Mouse (Mus musculus) lung, postnatal 10 days (tissue): ENCODE measurements at regions not wholly inside any gene's neighbourhood (a gene's known extent, or its start where the extent isn't known, plus 50 kb on each side); places are given as distances from the start of the nearest gene placed in this dataset.
A peak's percentile ranks its signal among the peaks of the same experiment; 100 is the strongest.

Source experiments
- DNase-seq: peaks from one replicate; pipeline ENCODE4 v3.0.0; 2021

DNA sequence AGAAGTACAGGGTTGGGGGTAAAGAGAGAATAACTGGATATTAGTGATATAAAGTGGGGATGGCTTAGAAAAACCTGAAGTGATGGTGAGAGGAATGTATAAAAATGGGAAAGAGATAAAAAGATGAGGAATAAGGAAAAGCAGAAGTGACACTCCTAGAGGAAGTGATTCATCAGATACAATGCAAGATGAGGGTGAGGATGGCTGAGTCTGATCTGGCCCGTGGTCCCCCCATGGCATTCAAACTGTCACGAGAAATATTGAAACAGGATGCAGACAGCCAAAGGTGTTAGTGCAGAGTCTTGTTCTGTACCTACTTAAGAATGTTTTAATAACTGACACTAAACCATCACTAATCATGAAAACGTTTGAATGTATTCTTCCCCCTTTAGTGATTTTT, 56.2 kb upstream of the Kitl start:
- DNase-seq, result no peak

DNA sequence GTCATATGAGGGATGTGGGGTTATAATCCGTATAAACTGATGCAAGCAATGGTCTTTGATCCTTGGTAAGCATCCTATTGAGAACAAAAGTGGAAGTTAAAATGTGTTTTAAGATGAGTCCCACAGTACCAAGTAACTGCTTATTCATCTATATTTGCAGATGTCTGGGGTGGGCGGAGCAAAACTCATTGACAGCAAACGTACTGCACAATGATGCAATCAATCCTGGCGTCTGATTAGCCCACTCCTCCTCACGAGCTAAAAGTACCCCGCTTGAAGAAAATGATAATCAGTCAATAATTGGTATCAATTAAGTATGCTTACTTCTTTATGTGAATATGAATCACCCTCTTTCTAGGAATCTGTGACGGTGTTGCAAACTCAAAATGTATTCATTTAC, 62.9 kb upstream of the Kitl start:
- DNase-seq, result no peak

DNA sequence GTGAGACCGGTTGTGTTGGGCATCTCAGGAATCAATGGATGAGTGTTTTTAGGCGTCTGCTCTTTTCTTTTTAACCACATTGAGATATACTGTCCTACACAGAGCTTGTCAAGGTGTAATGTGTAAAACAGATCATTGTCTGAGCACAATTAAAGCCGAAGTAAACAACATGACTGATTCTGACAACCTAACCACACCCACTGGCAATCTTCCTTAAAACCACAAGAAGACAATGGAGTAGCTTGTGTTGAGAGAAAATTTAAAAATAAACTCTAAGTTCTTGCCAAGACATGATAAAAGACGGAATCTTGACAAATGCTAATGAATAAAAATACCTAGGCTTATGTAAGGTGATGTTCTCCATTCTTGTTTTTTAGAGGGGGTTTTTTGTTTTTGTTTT, 63.7 kb upstream of the Kitl start:
- peak; percentile 10 for DNase-seq

DNA sequence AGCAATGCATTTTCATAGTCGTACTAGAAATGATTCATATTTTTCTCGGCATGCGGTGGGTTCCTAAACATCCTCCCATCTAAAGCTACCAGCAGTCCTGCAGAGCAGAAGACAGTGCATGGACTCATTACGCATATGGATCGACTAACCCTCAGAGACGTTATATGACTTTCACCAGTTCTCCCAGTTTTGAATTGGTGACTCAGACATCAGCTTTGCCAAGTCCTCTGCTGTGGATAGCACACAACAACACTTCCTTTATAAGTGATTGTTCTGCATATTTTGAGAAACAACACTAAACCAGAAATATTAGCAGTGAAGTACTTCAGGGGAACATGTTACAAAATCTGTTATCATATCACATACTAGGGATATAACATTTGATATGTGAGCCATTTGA, 64.1 kb upstream of the Kitl start:
- DNase-seq, result no peak

DNA sequence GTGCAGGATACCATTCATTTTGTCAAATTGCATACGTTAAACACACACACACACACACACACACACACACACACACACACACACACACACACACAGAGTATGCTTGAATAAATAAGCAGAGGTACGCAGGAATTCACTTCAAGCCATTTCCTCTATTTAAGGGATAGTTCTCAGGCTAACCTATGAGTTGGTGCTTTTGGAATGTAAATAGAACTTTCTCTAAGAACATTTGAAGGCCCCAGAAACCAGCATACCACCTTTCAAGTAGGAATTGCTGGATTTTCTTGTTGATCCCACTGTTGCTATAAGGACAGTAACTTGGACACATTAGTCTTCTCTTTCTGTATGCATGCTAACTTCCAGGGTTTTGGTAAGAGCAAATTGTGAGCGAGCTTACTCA, 66.7 kb upstream of the Kitl start:
- no peak for DNase-seq

DNA sequence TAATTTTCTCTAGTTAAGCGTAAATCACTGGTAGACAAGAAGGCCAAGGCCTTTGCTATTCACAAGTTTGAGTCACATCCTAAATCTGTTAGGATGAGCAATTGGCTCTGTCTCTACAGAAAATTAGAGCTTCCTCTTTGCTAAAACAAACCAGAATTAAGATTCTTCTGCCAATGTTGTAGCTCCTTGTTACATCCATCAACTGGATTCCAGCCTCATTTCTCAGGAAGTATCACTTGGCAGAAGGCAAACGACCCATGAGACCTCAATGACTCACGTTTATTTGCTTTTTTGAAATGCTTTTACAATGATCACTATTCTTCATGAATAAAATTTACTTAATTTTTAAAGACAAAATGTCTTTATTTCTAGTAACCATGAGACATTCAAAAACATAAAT, 70.0 kb upstream of the Kitl start:
- DNase-seq, result no peak

DNA sequence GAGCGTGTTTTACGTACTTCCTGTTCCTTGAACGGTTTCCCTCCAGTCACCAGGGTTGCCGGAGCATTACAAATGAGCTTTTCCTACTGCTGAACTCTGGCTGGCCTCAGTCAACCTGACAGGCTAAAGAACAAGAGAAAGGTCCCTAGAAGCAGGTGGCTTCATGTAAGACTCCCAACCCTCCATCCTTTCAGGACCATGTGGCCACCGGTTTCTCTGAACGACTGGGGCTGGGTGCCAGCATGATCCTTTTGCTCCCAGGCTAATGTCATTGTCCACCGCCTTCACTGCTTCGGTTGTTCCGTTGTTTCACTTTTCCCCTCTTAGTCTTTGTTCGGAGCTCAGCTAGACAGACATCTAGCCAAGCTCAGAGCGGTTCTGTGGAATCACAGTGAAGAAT, 73.8 kb upstream of the Kitl start:
- DNase-seq, result peak; percentile 38

DNA sequence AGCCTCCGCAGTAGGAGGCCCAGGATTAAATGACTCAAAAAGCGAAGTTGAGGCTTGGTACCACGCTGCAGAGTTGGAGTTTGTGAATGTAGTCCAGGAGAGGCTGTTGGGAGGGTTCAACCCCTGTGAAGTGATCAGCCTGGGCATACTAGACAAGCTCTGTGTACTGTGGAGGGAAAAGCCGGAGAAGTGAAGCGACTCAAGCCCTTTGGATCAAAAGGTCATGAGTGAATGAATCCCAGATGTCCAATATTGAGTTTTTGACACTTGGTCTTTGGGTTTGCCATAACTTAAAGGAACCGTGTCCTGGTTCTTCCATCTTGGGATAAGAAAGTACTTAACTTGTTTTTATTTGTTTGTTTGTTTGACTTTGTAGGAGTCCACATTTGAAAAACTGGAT, 76.5 kb upstream of the Kitl start:
- no peak for DNase-seq

DNA sequence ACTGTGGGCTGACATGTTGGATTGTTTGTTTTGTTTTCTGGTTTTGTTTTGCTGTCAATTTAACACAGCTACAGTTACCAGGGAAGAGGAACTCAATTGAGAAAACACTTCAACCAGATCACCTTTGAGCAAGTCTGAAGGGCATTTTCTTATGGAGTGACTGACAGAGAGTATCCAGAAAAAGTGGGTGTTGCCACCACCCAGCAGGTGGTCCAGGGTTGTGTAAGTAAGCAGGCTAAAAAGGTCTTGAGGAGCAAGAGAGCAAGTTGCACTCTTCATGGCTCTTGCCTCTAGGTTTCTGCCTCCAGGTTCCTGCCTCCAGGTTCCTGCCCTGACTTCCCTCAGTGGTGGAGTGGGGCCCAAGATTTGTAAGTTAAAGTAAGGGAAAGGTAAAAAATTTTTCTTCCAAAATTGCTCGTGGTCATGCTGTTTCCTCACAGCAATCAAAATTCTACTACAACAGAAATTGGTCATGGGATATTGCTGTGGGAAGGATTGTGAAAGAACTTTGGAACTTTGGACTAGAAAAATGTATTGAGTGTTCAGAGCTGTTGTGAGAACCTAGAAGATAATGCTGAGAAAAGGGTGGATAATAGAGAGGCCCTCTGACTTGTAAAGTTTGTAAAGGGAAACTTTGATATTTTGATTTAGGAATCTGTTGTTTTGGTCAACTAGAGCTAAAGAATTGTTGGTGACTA, 77.4 kb upstream of the Kitl start:
- DNase-seq, result no peak

DNA sequence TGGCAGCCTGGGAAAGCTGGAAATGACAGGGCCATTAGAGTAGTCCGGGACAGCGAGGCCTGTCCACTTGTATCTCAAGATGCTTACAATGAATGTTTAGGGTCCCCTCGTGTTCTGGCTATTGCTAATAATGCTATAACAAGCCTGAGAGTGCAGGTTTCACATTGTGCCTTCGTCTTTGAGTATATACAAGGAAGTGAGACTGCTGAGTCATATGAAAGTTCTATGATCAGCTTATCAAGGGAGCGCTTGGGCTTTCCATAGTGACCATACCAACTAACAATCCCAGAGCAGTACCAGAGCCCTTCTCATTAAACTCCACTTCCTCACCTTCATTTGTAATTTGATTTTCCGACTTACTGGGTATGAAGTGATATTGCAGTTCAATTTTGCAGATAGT, 86.2 kb upstream of the Kitl start:
- DNase-seq, result no peak

DNA sequence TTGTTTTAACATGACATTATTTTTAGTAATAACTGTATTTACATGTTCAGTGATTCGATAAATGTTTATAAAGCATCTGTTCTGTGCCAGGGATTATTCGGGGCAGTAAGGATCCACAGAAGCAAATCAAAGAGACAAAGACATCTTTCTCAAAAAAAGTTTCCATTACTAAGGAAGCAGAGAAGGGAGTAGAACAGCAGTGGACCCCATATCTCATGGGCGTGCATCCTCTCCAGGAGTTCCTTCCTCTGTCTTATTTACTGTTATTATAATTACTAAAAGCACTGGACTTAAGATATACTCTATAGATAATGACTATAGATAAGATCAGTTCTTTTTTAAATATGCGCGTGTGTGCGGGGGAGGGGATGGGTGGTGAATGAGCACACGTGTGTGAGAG, 87.5 kb upstream of the Kitl start:
- no peak for DNase-seq

DNA sequence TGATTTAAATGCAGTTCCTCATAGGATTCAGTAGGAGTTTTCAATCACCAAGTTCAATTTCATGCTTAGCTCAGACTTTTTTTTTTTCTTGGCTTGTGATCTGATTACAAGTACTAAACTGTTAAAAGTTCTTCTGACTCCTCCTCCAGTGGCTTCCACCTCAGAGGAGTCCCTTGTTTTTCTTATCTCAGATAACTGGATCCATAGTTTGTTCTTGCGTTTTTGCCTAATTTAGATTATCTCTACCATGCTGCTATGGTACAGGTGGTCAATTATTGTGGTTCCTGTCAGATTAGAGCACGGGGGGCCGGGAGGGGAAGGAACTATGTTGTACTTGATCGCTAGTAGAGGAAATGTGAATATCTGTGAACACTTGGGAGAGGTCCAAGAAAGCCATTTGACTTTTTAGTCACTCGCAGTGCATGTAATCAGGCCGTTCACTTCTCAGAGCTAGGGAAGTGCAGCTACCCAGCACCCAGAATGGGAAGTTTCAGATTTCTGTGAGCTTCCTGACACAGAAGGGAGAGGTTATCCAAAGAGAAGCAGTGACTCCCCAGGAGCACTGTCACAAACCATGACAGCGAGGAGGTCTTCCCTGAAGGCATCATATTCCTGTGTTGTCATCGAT, 89.0 kb upstream of the Kitl start:
- no peak for DNase-seq

DNA sequence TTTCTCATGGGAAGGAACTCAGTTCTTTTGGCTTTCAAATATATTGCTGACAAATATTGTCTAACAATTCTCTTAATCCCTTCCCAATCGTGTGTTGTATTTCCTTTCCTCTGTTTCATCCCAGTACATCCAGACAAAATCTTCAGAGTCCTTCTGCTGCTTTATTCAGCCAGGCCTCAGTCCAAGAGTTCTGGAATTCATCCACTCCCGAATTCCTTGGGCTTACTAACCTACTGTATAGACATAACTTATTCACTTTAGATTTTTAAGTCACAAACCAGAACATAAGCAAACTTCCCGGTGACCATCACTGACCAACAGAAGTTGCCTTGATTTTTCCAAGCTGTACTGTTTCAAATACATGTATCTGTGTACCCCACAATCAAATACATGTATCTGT, 90.9 kb upstream of the Kitl start:
- DNase-seq, result no peak

DNA sequence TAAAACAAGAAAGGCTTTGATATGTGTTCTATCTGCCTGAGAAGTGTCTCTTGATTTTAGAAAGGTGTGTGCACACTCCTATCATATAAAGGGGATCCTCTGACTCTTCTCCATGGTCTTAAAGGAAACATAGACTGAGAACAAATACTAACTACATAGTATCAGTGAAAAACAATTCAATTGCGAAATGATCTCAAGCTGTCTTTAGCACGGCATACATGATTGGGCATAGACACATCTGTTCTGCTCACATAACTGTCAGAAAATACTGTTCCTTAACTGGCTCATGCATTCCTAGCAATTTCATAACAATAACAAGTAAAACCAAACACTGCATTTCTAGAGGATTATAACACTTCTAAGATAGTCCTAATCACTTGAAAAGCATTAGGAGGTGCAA, 95.5 kb upstream of the Kitl start:
- DNase-seq, result no peak

DNA sequence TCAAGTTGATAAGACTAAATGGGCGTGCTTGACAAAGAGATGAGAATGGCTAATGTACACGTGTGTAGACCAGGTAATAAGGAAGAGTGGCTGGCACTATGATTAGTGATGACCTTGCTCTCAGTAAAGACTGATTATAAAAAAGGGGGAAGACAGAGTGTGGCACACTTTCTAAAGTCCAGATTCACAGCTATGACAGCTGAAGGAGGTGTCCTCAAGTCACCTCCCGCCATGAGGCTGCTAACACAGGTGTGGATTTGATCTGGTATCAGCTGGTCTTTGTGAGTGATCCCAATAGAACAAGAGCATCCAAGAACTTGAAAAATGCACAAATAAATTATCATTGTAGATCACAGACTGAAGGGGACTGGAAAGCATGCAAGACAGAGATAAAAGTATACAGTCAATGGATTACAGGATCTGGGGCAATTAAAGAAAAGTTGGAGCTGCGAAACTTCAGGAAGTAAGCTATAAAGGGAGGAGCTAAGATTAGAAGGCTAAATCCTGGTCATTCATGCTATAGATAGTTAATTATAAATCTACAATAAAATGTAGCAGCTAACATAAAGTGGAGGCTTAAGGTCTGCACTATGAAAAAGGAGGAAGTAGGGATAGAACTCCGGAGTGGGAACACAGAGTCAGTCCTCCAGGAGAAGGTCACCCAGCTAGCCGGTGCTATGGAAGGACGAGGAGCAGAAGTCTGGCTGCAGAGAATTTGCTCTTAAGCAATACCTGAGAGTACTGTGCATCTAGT, 96.7 kb upstream of the Kitl start:
- DNase-seq, result no peak

DNA sequence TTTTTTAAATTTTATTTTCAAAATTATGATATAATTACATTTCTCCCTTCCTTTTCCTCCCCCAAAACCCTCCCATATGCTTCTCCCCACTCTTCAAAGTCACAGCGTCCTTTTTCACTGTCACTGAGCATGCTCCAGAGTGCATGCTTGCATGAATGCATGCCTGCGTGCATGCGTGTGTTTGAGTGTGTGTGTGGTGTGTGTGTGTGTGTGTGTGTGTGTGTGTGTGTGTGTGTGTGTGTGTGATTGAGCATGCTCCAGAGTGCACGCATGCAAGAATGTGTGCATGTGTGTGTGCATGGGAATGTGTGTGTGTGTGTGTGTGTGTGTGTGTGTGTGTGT, 101.6 kb upstream of the Kitl start:
- DNase-seq, result peak; percentile 4

DNA sequence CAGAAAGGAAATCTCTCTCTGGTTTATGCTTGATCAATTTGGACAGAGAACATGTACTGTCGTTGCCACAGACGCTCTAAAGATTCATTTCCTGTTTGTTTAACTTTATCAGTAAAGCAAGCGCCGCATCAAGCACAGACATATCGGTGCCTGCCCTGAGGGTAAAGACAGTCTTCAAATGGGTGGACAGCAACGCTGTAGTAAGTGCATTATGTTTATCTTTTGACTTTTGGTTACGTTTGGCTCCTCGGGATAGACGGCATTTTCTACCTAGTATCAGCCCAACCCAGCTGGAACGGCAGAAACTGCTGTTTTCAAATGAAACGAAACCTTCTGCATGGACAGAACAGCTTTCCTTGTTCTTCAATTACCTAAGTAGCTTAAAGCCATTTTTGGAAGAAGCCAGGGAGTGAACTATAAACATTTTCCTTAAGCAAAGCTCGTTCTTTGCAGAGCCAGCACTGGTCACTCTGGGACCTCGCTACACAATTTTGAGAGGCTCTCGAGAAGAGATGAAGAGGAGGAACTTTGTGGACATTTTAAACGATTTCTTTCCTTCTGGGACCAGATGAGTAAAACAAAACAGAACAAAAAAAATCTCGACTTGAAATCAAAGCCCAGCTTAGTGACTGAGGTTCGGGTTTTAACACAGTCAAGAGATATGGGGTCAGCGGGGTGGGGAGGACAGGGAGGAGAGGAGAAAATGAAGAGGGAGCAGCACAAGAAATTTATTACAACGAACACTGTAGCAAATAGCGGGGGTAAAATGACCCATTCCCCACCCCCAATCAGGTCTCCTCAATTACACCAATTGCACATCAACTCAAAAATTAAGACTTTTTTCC, 102.2 kb upstream of the Kitl start:
- peak; percentile 21 for DNase-seq

DNA sequence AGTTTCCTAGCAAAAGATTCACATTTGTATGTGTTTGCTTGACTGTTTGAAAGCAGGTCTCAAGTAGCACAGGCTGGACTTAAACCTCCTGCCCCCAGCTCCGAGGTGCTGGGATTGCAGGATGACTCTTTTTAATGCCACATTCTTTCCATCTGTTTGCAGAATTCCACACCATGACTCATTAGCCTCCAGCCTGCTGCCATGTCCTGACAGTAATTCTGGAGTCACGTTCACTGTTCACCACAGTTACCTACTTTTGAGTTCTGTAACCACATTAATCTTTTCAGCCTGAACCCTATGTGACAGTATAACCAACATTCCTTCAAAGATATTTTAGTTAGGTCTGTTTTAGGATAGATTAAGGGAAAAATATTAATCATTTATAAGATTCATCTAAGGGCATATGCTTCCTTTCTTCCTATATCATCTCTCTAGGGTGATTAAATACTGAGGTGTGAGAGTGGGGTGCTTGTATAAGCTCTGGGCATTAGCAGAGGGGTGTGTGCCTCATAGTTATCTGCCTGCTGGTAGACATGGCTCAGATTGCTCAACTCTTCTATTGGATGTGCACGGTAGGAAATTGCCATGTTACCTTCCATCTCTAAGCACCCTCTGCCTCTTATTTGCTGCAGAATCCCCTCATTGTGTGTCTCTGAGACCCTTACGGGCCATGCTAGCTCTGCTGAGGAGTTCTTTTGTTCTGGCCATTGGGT, 105.3 kb upstream of the Kitl start:
- no peak for DNase-seq

DNA sequence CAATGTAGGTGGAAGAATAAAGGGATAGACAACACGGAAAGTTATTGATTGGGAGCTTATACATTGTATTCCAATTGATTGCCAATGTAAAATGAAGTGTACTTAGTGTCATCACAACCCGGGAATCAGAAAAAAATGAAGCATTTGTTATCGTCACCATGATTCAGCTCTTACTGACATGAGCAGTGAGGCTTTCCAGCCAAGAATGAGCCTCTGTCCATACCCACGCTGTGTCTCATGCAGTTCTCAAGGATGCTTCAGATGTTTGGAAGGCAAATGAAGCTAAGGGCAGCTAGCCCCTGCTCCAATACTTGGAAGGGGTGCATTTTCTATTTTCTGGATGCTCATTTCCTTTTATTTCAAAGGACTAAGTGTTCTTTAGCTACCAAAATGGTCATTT, 107.4 kb upstream of the Kitl start:
- DNase-seq, result no peak

DNA sequence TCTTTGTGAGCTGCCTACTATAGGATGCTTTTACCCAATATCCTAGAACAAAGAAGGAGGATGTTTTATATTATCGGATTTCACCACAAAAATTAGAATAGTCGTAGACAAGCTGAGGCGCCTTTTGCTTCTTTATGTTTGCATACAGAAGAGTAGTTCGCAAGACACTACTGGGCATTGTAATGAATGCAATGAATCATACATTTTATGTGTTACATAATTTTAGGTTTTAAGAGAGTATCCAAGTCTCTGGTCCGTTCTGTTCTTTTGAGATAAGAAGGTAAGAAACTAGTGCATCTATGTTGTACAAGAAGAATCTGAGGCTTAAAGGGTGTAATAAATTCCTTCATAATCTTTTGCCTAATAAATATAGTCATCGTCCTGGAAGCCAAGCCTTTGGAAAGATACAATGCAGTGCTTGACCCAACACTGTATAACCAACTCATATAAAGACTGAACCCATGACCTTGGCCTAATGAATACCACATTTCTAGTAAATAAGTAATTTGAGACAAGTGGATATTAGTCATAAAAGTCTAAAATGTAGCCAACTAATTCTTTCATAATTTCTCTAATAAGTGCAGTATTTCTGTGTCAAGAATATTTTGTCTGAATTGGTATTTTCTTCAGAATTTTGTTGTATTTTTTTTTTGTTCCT, 108.5 kb upstream of the Kitl start:
- DNase-seq, result no peak

DNA sequence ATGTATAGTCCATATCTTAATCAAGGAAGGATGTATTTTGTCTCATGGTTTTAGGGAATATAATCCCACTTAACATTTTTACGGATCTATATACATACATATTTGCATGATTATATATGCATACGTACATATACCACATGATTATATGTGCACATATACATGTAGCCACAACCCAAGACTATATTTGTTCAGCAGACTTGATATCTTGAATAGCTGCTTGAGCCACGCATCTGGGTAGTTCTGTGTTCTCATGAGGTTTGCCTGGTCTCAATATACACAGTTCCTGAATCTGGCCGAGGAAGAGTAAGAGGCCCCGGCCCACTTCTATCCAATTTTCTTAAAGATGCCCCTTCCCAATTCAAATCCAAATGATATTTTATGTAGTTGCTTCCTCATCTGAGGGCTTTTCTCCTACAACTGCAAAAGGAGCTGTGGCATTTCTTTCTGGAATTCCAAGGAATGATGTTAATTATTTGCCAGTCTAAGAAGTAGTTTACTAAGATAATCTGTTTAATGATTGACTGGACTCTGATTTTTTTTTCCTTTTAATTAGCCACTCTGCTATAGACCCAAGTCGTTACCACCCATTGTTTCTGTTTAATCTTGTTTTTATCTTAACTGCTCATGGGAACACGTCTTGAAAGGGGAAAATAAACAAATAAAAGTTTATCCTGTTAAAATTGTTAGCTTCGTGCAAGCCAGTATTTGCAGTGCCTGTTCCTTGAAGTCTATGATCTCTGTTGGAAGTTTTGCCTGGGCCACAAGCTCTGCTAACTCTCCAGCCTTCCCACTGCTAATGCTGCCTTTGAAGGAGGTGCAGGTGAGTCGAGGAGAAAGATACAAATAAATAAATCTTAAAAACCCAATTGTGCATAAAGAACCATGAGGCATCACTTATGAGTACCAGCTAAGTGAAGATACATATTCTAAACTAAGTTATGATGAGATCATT, 112.9 kb upstream of the Kitl start:
- no peak for DNase-seq
